Mouse (Mus musculus) heart, embryonic 11.5 days (tissue): ENCODE results near the gene Cntnap4. TPM values are rescaled to one million over a fixed set of nuclear protein-coding genes. Genes with fewer than 3 reads are reported as not detected.

ENCODE experiments used
- ATAC-seq: fragments of 200-750 bp; cut with Nextera tagmentation; replicated peaks from 2 replicates; pipeline ENCODE4 v1.8.0; 2017; ENCODE audit warnings: moderate library complexity; ENCODE audit not compliant: insufficient number of reproducible peaks, low FRiP score, low TSS enrichment
- H3K27ac ChIP-seq: fragments of 300-500 bp; sonication (generic); 2 replicates; pipeline ENCODE4 v1.5.1; 2014; ENCODE audit warnings: mild to moderate bottlenecking, low read depth, low read length
- H3K27me3 ChIP-seq: fragments of 300-500 bp; sonication (generic); 2 replicates; pipeline ENCODE4 v1.6.1; 2014; ENCODE audit warnings: mild to moderate bottlenecking, low read length, mixed read lengths; ENCODE audit not compliant: control insufficient read depth, insufficient read depth
- H3K36me3 ChIP-seq: fragments of 300-500 bp; sonication (generic); 2 replicates; pipeline ENCODE4 v1.6.1; 2014; ENCODE audit warnings: mild to moderate bottlenecking, low read length, moderate library complexity, mixed read lengths; ENCODE audit not compliant: control insufficient read depth, insufficient read depth
- H3K4me1 ChIP-seq: fragments of 300-500 bp; sonication (generic); 2 replicates; pipeline ENCODE4 v1.6.1; 2014; ENCODE audit warnings: low read length; ENCODE audit not compliant: control insufficient read depth, insufficient read depth
- H3K4me2 ChIP-seq: fragments of 300-500 bp; sonication (generic); 2 replicates; pipeline ENCODE4 v1.6.1; 2014; ENCODE audit warnings: mild to moderate bottlenecking, moderate library complexity
- H3K4me3 ChIP-seq: fragments of 300-500 bp; sonication (generic); 2 replicates; pipeline ENCODE4 v1.5.1; 2014; ENCODE audit warnings: low read depth, low read length
- H3K9ac ChIP-seq: fragments of 300-500 bp; sonication (generic); 2 replicates; pipeline ENCODE4 v1.6.1; 2014; ENCODE audit warnings: mild to moderate bottlenecking, low read depth, low read length, moderate library complexity
- H3K9me3 ChIP-seq: fragments of 300-500 bp; sonication (generic); replicated peaks from 2 replicates; pipeline ENCODE4 v1.6.1; 2016; ENCODE audit warnings: low read length; ENCODE audit not compliant: control insufficient read depth
- WGBS: fragments of 180-500 bp; shearing (Covaris S2); extraction: QIAGEN DNeasy Blood & Tissue Kit; methylation state at CpG from one replicate; pipeline ENCODE4 v1.1.7; 2014; ENCODE audit not compliant: insufficient replicate concordance; 5-methylcytosine and 5-hydroxymethylcytosine counted together
- polyA plus RNA-seq: library from polyadenylated mRNA; unstranded; fragments of >200 nt; fragmentation: Nextera tagmentation; extraction: Ambion mirVana; gene quantifications from 2 replicates; pipeline ENCODE4 v1.2.1, GENCODE M21; 2014

Cntnap4 gene
- polyA plus RNA-seq, 1 experiment from 2014 or later = not detected

DNA sequence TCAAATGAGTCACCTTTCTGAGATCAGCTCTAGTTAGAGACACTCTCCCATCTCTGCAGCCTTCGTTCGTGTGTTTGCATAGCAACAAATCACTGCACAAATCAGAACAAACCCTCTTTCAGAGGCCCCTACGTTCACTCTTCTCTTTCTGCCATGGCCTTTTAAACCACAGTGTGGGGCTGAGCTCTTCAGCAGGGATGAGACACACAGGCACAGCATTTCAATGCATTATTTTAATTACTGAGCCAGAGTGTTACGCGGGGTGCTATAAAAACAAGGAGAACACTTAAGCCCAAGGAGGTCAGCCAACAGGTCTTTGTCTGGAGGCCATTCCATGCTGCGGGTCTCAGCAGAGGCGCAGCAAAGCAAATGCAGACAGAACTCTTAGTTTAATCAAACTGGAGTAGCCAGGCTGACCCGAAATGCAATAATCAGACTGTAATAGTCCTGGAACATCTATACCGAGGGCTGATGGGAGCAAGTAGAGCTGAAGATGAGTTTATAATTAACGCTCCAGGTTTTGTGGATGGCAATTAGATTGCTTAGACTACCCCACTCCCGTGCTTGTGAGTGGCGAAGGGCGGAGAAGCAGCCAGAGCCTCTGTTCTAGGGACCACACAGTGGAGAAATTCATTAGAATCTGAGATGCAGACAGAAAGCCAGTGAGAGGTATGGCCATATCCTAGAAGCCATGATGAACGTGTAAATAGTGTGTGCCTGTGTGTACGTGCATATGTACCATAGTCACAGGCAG is 26.4 kb downstream of the Cntnap4 start:
- 73% methylated on average over 15 of the region's 15 CpGs for WGBS
- no peak for ATAC-seq

DNA sequence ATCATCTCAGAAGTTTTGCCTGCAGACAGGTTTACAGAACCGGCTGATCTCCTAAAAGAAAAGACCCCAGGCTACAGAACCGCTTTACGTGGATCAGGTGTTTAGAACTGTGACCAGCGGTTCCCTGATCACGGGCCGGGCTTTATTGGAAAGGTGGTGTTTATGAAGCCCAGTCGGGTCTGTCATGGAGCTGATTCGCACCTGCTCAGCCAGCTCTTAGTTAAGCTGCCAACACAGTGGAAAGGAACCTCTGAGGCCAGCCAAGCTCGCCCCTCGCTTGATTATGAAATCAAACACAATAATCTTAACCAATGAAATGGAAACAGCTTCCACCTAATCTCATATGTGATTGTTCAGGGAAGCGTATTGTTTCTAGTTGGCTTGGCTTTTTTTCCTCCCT is 30.1 kb downstream of the Cntnap4 start:
- Histone ChIP-seq H3K4me2 (no peak overlapping the region), H3K27me3 (no peaks in the 10 kb centered on the region), H3K9ac (no peak overlapping the region), H3K4me3 (no peak overlapping the region), H3K9me3 (no peaks in the 10 kb centered on the region), H3K4me1 (no peaks in the 10 kb centered on the region), H3K36me3 (no peaks in the 10 kb centered on the region), H3K27ac (no peak overlapping the region)
- no peak for ATAC-seq
- 85% methylated on average over 11 of the region's 11 CpGs for WGBS

More for the DNA sequence above, 26.4 kb downstream of the Cntnap4 start:
- no peak overlapping the region for H3K9ac ChIP-seq
- H3K4me3 ChIP-seq = no peak overlapping the region
- H3K4me2 ChIP-seq = no peak overlapping the region
- H3K27ac ChIP-seq = no peak overlapping the region
- no peaks in the 10 kb centered on the region for H3K4me1 ChIP-seq
- no peaks in the 10 kb centered on the region for H3K27me3 ChIP-seq
- no peaks in the 10 kb centered on the region for H3K36me3 ChIP-seq
- H3K9me3 ChIP-seq = no peaks in the 10 kb centered on the region

DNA sequence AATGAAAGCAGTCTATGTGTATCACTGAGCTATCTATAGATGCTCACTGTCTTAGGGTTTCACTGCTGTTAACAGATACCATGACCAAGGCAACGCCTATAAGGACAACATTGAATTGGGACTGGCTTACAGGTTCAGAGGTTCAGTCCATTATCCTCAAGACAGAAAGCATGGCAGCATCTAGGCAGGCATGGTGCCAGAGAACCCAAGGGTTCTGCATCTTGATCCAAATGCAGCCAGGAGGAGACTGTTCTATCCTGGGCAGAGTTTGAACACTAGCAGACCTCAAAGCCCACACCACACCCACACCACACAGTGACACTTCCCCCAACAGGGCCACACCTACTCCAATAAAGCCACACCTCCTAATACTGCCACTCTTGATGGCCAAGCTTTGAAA is 31.3 kb downstream of the Cntnap4 start:
- Histone ChIP-seq H3K9ac (no peak overlapping the region), H3K4me2 (no peak overlapping the region), H3K36me3 (no peaks in the 10 kb centered on the region), H3K27ac (no peak overlapping the region), H3K27me3 (no peaks in the 10 kb centered on the region), H3K4me3 (no peak overlapping the region), H3K4me1 (no peaks in the 10 kb centered on the region), H3K9me3 (no peaks in the 10 kb centered on the region)
- 69% methylated on average over 1 of the region's 1 CpGs for WGBS
- no peak for ATAC-seq

DNA sequence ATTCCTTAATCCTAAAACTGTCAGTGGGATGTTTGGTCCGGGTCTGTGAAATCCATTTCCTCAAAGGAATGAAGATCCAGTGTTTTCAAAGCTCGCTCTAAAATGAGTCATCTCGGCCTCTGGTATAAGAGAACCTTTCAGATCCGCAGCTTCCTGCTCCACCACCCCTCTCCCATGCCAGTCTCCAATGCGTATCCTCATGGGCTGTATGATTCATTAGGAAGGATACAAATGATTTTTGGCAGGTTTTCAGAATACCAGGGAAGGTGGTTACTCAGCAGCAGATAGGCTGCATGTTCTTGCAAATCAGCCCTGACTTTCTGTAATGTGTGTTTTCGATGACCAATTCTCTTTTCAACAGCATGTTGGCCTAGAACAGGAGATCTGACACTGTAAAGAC is 40.3 kb downstream of the Cntnap4 start:
- Histone ChIP-seq H3K27ac (no peak overlapping the region), H3K4me2 (no peak overlapping the region), H3K27me3 (no peaks in the 10 kb centered on the region), H3K9ac (no peak overlapping the region), H3K9me3 (no peaks in the 10 kb centered on the region), H3K4me1 (no peaks in the 10 kb centered on the region), H3K36me3 (no peaks in the 10 kb centered on the region), H3K4me3 (no peak overlapping the region)
- no peak for ATAC-seq
- 80% methylated on average over 6 of the region's 6 CpGs for WGBS

DNA sequence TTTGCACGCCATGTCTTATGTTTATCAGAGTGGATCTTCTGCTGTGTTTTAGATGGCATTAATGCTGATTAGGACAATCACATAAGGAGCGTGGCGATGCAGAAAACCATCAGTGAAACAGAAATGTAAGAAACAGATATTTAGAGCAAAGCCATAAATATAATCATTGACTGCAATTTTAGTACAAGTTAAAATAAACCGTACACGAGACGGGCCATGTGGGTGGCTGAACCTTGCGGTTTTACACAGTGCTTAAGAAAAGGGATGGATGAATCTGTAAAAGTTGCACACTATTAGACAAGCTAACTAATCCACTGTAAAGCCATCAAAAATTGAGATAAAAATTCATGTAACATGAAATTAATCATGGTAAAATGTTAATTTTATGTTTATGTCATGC is 58.9 kb downstream of the Cntnap4 start:
- H3K27me3 ChIP-seq = no peaks in the 10 kb centered on the region

DNA sequence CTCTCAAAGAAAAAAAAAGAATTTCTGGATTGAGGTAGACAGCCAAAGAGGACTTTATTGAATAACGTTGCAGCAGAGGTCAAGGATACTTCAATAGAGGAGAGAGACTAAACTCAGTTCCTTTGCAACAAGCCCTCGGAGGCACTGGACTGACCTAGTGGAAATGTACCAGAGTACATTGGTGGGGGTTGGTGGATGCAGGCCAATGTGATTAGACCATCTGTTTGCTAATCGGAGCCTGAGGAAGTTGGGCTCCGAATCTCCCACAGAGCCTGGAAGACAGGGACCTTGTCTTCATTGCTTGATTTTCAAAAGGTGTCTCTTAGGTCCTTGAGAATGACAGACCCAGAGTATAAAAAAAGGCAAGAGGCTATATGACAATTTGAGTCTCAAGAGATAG is 82.8 kb downstream of the Cntnap4 start:
- no peaks in the 10 kb centered on the region for H3K36me3 ChIP-seq
- no peak overlapping the region for H3K9ac ChIP-seq
- ATAC-seq = no peak
- H3K27me3 ChIP-seq = no peaks in the 10 kb centered on the region
- H3K4me3 ChIP-seq = no peak overlapping the region
- H3K4me2 ChIP-seq = no peak overlapping the region
- no peaks in the 10 kb centered on the region for H3K4me1 ChIP-seq
- no peak overlapping the region for H3K27ac ChIP-seq
- no peaks in the 10 kb centered on the region for H3K9me3 ChIP-seq
- WGBS = 75% methylated on average over 4 of the region's 4 CpGs

More for the DNA sequence above, 58.9 kb downstream of the Cntnap4 start:
- ATAC-seq = no peak
- Histone ChIP-seq H3K4me2 (no peak overlapping the region), H3K4me1 (no peaks in the 10 kb centered on the region), H3K4me3 (no peak overlapping the region), H3K9ac (no peak overlapping the region), H3K36me3 (no peaks in the 10 kb centered on the region), H3K9me3 (no peaks in the 10 kb centered on the region), H3K27ac (no peak overlapping the region)
- WGBS = 86% methylated on average over 7 of the region's 7 CpGs

DNA sequence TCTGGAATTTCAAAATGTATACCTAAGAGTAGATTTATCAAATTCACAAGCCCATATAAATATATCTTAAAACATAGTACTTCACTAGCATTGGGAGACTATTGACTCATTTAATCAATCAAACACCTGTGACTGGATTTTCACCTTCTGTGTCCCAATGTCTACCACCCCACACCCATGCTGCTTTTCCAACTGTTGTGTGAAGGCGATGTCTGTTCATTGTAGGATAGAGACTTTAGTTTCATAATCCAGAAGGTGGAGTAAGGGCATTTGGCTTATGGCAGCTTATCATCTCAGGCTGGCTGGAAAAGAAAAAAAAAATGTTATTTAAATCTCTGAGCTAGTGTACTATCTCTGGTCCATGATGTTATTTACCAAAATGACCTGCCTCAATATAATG is 83.4 kb downstream of the Cntnap4 start:
- no peak for ATAC-seq
- Histone ChIP-seq H3K27ac (no peak overlapping the region), H3K4me1 (no peaks in the 10 kb centered on the region), H3K9me3 (no peaks in the 10 kb centered on the region), H3K9ac (no peak overlapping the region), H3K4me3 (no peak overlapping the region), H3K36me3 (no peaks in the 10 kb centered on the region), H3K27me3 (no peaks in the 10 kb centered on the region), H3K4me2 (no peak overlapping the region)
- 85% methylated on average over 1 of the region's 1 CpGs for whole genome bisulfite sequencing

DNA sequence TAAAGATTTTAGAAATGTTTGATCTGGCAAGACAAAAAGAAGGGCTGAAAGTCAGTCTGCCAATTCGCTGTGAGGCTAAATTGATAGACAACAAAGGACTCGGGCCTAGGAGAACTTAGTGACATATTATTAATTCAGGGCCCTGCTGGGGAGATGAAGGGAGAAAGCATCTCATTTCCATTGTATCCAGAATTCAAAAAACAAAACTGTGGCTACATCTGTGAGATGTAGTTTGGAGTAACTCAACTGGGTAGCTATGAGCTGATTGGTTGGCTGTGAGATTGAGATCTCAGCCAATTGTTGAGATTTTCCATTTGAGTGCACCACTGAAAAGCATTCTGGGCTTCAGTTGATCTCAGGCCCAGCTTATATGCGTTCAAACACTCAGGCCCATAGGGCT is 84.2 kb downstream of the Cntnap4 start:
- H3K36me3 ChIP-seq = no peaks in the 10 kb centered on the region
- WGBS = 75% methylated on average over 3 of the region's 3 CpGs
- no peak overlapping the region for H3K9ac ChIP-seq
- no peak overlapping the region for H3K27ac ChIP-seq
- H3K4me3 ChIP-seq = no peak overlapping the region
- no peak for ATAC-seq
- H3K4me2 ChIP-seq = no peak overlapping the region
- no peaks in the 10 kb centered on the region for H3K9me3 ChIP-seq
- no peaks in the 10 kb centered on the region for H3K27me3 ChIP-seq
- no peaks in the 10 kb centered on the region for H3K4me1 ChIP-seq

DNA sequence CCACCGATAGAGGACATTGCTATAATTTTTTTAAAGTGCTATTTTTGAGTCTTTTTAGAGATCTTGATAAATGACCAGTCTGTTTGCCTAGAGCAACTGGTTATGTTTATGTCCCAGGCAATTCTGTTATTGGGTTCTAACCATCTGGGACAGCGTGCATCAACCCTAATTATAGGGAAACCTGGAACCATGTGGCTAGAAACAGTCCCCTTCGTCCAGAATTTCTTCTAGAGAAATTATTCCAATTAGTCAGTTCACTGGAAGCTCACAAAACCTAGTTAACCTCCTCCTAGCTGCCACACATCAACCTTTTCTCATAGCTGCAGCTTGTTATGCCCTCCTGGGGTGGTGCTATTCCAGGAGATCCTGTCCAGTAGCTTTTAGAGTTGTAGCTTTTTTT is 94.2 kb downstream of the Cntnap4 start:
- Histone ChIP-seq H3K9me3 (no peaks in the 10 kb centered on the region), H3K4me1 (no peaks in the 10 kb centered on the region), H3K9ac (no peak overlapping the region), H3K27ac (no peak overlapping the region), H3K4me3 (no peak overlapping the region), H3K27me3 (no peaks in the 10 kb centered on the region), H3K36me3 (no peaks in the 10 kb centered on the region), H3K4me2 (no peak overlapping the region)
- no peak for ATAC-seq
- WGBS = 62% methylated on average over 3 of the region's 3 CpGs
